Mouse (Mus musculus) neural tube, embryonic 12.5 days (tissue): ENCODE measurements around the gene Acadm. TPM values are rescaled to one million over a fixed set of nuclear protein-coding genes. Genes with fewer than 3 reads are reported as not detected.
A peak's percentile ranks its signal among the peaks of the same experiment; 100 is the strongest.

Experiments
- ATAC-seq: fragments of 200-750 bp; cut with Nextera tagmentation; 2 replicates; pipeline ENCODE4 v1.8.0; 2017; ENCODE audit warnings: low read depth, mild to moderate bottlenecking, moderate TSS enrichment, moderate library complexity; ENCODE audit not compliant: low FRiP score
- H3K27ac ChIP-seq: fragments of 300-500 bp; sonication (generic); 2 replicates; pipeline ENCODE4 v1.5.1; 2016
- H3K27me3 ChIP-seq: fragments of 300-500 bp; sonication (generic); replicated peaks from 2 replicates; pipeline ENCODE4 v1.6.1; 2016; ENCODE audit warnings: mild to moderate bottlenecking
- H3K36me3 ChIP-seq: fragments of 300-500 bp; sonication (generic); 2 replicates; pipeline ENCODE4 v1.6.1; 2016; ENCODE audit warnings: mild to moderate bottlenecking
- H3K4me1 ChIP-seq: fragments of 300-500 bp; sonication (generic); 2 replicates; pipeline ENCODE4 v1.6.1; 2016
- H3K4me2 ChIP-seq: fragments of 300-500 bp; sonication (generic); replicated peaks from 2 replicates; pipeline ENCODE4 v1.6.1; 2016; ENCODE audit warnings: mild to moderate bottlenecking
- H3K4me3 ChIP-seq: fragments of 300-500 bp; sonication (generic); 2 replicates; pipeline ENCODE4 v1.5.1; 2016
- H3K9ac ChIP-seq: fragments of 300-500 bp; sonication (generic); 2 replicates; pipeline ENCODE4 v1.6.1; 2016; ENCODE audit warnings: mild to moderate bottlenecking
- H3K9me3 ChIP-seq: fragments of 300-500 bp; sonication (generic); 2 replicates; pipeline ENCODE4 v1.6.1; 2016; ENCODE audit warnings: mild to moderate bottlenecking
- WGBS: fragments of 180-500 bp; shearing (Covaris S2); methylation state at CpG from one replicate; pipeline ENCODE4 v1.1.7; 2016; 5-methylcytosine and 5-hydroxymethylcytosine counted together
- polyA plus RNA-seq: library from polyadenylated mRNA; unstranded; fragments of >200 nt; fragmentation: Nextera tagmentation; extraction: Ambion mirVana; gene quantifications from 2 replicates; pipeline ENCODE4 v1.2.1, GENCODE M21; 2016

The Acadm gene
- polyA plus RNA-seq, 1 experiment from 2014 or later: 56.7 TPM

GRCm38 (mm10) chr3:153937116-153937810 is 7.2 kb downstream of the Acadm start:
- no peaks in the 10 kb centered on the region for H3K9me3 ChIP-seq
- H3K9ac ChIP-seq: no peak overlapping the region
- no peak overlapping the region for H3K27ac ChIP-seq
- H3K4me3 ChIP-seq: no peak overlapping the region
- H3K27me3 ChIP-seq: no peaks in the 10 kb centered on the region
- no peak overlapping the region for H3K4me2 ChIP-seq
- H3K36me3 ChIP-seq: peaks cover 35% of the 10 kb centered on the region
- H3K4me1 ChIP-seq: peaks cover 1% of the 10 kb centered on the region; the same call in 1 of the 2 replicates
- no peak for ATAC-seq
- 93% methylated on average over 17 of the region's 17 CpGs for WGBS

- Histone ChIP-seq H3K36me3 (peaks cover 44% of the 10 kb centered on the region), H3K9ac (no peak overlapping the region), H3K9me3 (no peaks in the 10 kb centered on the region), H3K4me2 (no peak overlapping the region), H3K4me1 (no peaks in the 10 kb centered on the region), H3K27me3 (no peaks in the 10 kb centered on the region), H3K4me3 (no peak overlapping the region), H3K27ac (no peak overlapping the region)
- 92% methylated on average over 9 of the region's 9 CpGs for WGBS
- no peak for ATAC-seq
Observed at GRCm38 (mm10) chr3:153935878-153936277, 8.6 kb downstream of the Acadm start.

DNA sequence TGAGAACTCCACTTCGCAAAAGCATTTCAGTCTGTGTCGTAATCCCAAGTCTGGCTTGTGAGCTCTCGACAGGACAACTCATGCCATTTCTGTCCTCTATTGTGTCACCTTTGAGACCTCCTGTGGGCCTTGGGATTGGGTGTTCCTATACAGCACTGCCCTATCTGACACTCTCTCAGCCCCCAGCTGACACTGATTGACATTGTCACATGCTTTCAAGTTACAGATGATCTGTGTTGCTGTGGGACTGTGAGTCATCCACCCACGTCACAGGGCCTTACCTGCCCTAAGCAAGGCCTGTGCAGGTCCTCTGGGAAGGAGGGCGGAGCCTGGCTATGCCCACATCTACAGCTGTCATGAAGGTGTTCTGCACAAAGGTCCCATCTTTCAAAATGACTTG is 12.0 kb downstream of the Acadm start:
- 91% methylated on average over 5 of the region's 5 CpGs for WGBS
- Histone ChIP-seq H3K4me3 (no peak overlapping the region), H3K27ac (no peak overlapping the region), H3K4me2 (no peak overlapping the region), H3K27me3 (no peaks in the 10 kb centered on the region), H3K9me3 (no peaks in the 10 kb centered on the region), H3K4me1 (no peaks in the 10 kb centered on the region), H3K36me3 (peaks cover 60% of the 10 kb centered on the region), H3K9ac (no peak overlapping the region)
- no peak for ATAC-seq

DNA sequence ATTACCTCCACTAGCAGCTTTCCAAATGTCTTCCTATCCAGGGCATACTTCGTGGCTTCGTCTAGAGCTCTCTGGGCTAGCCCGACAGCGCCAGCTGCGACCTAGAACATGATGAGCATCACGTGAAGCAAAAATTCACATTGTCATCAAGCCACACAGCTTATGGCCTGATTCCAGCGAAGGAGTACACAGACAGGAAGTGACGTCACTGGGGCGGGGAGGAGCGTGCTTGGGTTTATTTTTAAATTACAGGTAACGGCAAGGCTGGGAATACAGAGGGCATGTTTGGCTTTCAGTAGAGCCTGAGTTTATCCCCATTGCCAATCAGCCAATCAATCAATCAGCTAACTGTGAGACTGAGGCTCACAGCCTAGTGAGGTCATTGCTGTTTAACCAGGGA is 14.9 kb downstream of the Acadm start:
- no peak overlapping the region for H3K4me2 ChIP-seq
- H3K27ac ChIP-seq: no peak overlapping the region
- no peaks in the 10 kb centered on the region for H3K9me3 ChIP-seq
- no peak overlapping the region for H3K9ac ChIP-seq
- no peaks in the 10 kb centered on the region for H3K4me1 ChIP-seq
- H3K4me3 ChIP-seq: no peak overlapping the region
- no peak for ATAC-seq
- H3K36me3 ChIP-seq: peaks cover 53% of the 10 kb centered on the region
- WGBS: 94% methylated on average over 11 of the region's 11 CpGs
- no peaks in the 10 kb centered on the region for H3K27me3 ChIP-seq

DNA sequence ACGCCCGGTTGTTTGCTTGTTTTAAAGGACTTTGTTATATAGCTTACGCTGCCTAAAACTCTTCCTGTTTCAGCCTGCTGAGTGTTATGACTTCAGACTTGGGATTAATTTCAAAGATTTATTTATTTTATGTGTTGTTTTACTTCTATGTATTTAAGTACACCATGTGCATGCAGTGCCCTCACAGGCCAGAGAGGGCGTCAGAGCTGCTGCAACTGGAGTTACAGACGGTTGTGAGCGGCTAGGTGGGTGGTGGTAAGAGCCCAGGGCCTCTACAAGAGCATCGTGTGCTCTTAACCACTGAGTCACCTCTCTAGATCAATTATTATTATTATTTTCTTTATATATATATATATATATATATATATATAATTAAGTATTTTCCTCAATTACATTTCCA is 18.1 kb downstream of the Acadm start:
- H3K4me3 ChIP-seq: no peak overlapping the region
- no peaks in the 10 kb centered on the region for H3K27me3 ChIP-seq
- H3K4me1 ChIP-seq: no peaks in the 10 kb centered on the region
- WGBS: 94% methylated on average over 7 of the region's 7 CpGs
- H3K9me3 ChIP-seq: no peaks in the 10 kb centered on the region
- no peak overlapping the region for H3K27ac ChIP-seq
- ATAC-seq: no peak
- H3K9ac ChIP-seq: no peak overlapping the region
- no peak overlapping the region for H3K4me2 ChIP-seq
- H3K36me3 ChIP-seq: peaks cover 35% of the 10 kb centered on the region

DNA sequence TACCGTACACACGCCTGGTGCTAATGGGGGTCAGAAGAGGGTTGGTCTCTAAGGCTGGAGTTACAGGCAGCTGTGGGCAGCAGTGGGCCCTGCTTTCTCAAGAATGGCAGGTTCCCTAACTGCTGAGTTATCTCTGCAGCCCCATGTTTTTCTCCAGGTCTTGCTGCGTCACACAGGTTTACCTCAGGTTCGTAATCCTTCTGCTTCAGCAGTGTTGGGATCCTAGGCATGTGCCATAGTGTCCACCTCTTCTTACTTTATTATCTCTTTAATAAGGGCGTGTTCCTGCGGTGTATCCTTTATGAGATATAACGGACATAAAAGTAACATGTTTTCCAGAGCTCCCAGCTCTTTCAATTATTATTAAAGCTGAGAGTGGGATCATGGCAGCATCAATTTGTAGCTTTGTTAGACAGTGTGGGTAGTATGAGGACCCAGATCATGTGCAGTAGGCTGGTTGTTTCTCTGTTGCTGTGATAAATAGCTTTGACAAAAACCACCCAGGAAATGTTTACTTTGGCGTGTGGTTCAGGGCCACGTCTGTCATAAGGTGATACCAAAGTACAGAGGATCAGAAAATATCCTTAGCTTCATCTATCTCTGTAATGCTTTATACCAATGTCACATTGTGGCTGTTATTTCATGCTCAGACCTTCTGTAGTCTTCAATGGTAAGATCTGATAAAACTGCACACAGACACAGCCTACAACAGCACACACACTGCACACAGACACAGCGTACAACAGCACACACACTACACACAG is 23.1 kb downstream of the Acadm start:
- Histone ChIP-seq H3K4me3 (no peak overlapping the region), H3K36me3 (peaks cover 14% of the 10 kb centered on the region), H3K27ac (no peak overlapping the region), H3K4me2 (no peak overlapping the region), H3K9ac (no peak overlapping the region), H3K9me3 (no peaks in the 10 kb centered on the region), H3K4me1 (no peaks in the 10 kb centered on the region), H3K27me3 (no peaks in the 10 kb centered on the region)
- WGBS: 96% methylated on average over 10 of the region's 10 CpGs
- no peak for ATAC-seq

DNA sequence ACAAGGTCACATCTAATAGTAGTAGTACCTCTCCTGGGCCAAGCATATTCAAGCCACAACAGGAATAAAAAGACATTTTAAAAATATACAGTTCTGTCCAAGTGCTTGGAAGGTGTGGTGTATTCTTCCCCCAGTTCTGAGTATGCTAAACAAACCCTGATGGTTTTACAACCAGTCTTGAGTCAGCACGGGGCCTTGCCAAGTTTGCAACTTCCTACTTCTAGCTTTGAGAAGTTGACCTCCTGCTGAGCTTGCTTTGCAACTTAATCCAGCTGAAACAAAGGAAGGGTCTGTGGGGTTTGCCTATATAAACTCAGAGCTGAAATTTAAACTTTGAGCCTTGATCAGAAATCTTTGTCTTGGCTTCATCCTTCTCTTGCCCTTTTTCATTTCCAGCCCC is 27.2 kb downstream of the Acadm start:
- no peak overlapping the region for H3K4me2 ChIP-seq
- H3K4me3 ChIP-seq: no peak overlapping the region
- no peak for ATAC-seq
- H3K9me3 ChIP-seq: no peaks in the 10 kb centered on the region
- no peak overlapping the region for H3K27ac ChIP-seq
- no peaks in the 10 kb centered on the region for H3K36me3 ChIP-seq
- 5% methylated on average over 1 of the region's 1 CpGs for WGBS
- H3K9ac ChIP-seq: no peak overlapping the region
- H3K27me3 ChIP-seq: no peaks in the 10 kb centered on the region
- H3K4me1 ChIP-seq: no peaks in the 10 kb centered on the region

DNA sequence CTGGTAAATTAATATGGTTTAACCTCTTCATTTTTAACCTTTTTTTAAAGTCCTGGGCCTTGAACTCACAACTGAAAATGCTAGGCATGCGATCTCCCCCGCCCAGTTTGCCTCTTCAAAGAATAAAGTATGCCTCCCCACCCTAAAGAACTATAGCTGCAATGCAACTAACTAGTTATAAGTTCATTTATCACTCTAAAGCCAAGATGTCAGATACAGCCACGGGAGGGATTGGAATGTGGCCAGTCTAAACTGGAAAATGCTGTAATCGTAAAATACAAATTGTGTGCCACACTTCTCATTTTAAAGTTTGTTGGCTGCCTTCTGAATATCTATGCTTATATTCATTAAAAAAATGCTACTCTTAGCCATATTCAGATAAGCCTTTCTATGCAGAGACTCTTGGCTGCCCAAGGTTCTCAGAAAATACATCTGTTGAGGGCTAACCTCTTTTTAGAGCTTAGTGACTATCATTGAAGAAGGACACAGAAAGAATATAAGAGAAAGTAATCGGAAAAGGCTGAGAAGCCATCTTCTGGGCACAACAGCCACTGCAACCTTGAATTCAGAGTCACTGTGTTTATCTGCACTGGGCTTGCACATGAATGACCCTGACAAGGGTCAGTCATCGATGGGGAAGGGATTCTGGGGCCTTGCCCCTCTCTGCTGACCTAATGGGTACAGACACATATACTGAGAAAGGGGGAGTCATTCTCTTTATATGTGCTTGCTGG is 30.8 kb downstream of the Acadm start:
- peak overlapping the region; percentile 73 for H3K4me2 ChIP-seq
- H3K9ac ChIP-seq: peak overlapping the region; percentile 94
- H3K27me3 ChIP-seq: no peaks in the 10 kb centered on the region
- H3K4me3 ChIP-seq: peak overlapping the region; percentile 89; the same call in 1 of the 2 replicates
- no peak overlapping the region for H3K27ac ChIP-seq
- ATAC-seq: no peak
- H3K4me1 ChIP-seq: peaks cover 26% of the 10 kb centered on the region
- 58% methylated on average over 6 of the region's 6 CpGs for WGBS
- peaks cover 22% of the 10 kb centered on the region for H3K36me3 ChIP-seq
- no peaks in the 10 kb centered on the region for H3K9me3 ChIP-seq

DNA sequence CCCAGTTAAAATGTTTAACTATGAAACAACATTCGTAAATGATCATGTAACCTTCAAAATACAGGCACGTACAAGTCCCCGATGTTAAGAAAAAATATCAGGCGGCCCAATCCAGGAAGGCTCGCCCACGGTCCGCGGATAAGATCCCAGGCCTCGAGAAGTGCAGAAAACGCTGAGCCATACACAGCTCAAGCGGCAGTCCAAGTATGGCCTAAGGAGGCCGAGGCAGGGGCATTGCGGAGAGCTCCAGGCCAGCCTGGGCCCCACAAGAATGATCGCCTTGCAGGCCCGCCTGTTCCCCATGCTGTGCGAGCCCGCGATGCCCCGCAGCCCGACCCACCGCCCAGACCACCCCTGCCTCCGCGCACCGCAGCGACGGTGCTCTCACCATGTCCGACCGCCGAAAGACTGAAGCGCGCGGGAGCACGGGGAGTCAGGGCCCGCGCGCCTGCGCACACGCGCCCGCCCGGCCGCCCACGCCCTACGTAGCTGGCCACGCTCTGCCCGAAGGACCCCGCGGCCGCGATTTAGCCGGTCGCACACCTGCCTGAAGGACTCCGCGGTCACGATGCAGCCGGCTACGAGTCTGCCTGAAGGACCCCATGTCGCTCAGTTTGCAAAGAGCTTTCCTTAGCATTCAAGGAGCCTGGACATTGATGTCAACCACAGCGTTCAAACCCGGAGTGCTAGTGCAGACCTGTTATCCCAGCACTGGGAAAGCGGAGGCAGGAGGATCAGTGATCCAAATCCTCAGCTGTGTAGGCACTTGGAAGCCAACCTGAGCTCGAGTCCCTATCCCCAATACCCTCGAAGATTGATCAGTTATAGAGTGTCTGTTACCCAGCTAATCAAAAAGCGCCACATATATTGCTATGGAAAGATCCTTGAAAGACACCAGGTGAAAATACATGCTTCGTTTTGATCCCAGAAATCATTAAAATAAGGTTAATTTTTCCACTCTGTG is 31.6 kb downstream of the Acadm start, which contains the start of gene Rabggtb:
Rabggtb (minus strand) TSS at position 464 of the 964 bp plus-strand sequence.
- Histone ChIP-seq H3K27me3 (no peaks in the 10 kb centered on the region), H3K27ac (peak within 1 kb of the TSS; percentile 77; the same call in 1 of the 2 replicates), H3K4me1 (peaks cover 28% of the 10 kb centered on the region), H3K9ac (peak within 1 kb of the TSS; percentile 94), H3K4me3 (peak within 1 kb of the TSS; percentile 89), H3K36me3 (peaks cover 31% of the 10 kb centered on the region), H3K9me3 (no peaks in the 10 kb centered on the region), H3K4me2 (peak within 1 kb of the TSS; percentile 73)
- WGBS: under 1% methylated on average over 65 of the region's 65 CpGs
- ATAC-seq: peak; percentile 96

GRCm38 (mm10) chr3:153911882-153912440 is 32.5 kb downstream of the Acadm start:
- ATAC-seq: no peak
- 5% methylated on average over 12 of the region's 12 CpGs for WGBS
- peaks cover 28% of the 10 kb centered on the region for H3K4me1 ChIP-seq

DNA sequence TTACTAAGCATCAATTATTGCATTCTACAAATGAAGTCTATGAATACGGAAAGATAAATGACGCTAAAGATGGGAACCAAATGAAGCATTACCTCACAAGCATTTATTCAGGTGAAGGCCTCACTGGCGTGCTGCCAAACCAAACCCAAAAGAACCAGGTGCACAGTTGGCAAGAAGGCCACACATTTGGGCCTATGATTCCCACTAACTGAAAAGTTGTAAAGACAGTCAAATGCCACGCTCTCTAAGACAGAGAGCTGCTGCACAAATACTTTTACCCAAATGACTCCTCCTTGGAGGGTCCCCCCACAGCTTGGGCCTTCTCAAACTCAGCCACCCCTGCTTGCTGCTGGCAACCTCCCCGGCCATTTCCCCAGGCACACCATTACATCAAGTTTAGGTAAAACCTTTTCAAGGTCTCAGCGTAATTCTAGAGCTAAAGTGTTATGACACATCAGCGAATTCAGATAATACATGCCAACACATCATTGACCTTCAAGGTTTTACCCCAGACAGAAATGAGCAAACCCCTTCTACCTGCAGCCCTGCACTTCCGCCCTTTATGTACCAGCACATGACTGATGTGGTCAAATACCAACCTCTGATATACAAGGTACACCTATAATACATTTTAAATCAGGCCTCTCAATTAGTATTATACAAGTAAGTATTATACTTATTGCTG is 33.1 kb downstream of the Acadm start:
- H3K36me3 ChIP-seq: peaks cover 46% of the 10 kb centered on the region
- no peak overlapping the region for H3K27ac ChIP-seq
- WGBS: 49% methylated on average over 8 of the region's 8 CpGs

More at GRCm38 (mm10) chr3:153911882-153912440, 32.5 kb downstream of the Acadm start:
- Histone ChIP-seq H3K9me3 (no peaks in the 10 kb centered on the region), H3K27me3 (no peaks in the 10 kb centered on the region), H3K36me3 (peaks cover 39% of the 10 kb centered on the region), H3K27ac (no peak overlapping the region), H3K4me2 (peak overlapping the region; percentile 73), H3K9ac (peak overlapping the region; percentile 94), H3K4me3 (peak overlapping the region; percentile 89)

More for the DNA sequence above, 33.1 kb downstream of the Acadm start:
- Histone ChIP-seq H3K4me3 (peak overlapping the region; percentile 89), H3K4me1 (peaks cover 28% of the 10 kb centered on the region), H3K9ac (peak overlapping the region; percentile 94), H3K9me3 (no peaks in the 10 kb centered on the region), H3K27me3 (no peaks in the 10 kb centered on the region), H3K4me2 (peak overlapping the region; percentile 73)
- ATAC-seq: no peak
